In genomic region chr4:152257070-152257469, GRCm38 (mm10) we compare ENCODE assay signal across 9 mouse cellular contexts. TPM values are rescaled to one million over a fixed set of nuclear protein-coding genes. Genes with fewer than 3 reads are reported as not detected.
DNase-seq lines count a peak whose midpoint lies in the region; ATAC-seq and TF ChIP-seq lines count a peak whose summit lies in the region.
"Had no signal": no experiment of that assay in that cellular context is flagged by ENCODE, and none has a peak within 500 bp of the region (broad histone marks: within the 10 kb centered on the region; RNA-seq: fewer than 3 reads in every experiment).

No protein-coding gene starts in this region.

- WGBS in heart, embryonic 11.5 days (ENCODE audit: insufficient replicate concordance) = 20% methylated on average over 6 of the region's 6 CpGs
- 62% methylated on average over 6 of the region's 6 CpGs for WGBS in midbrain, postnatal 0 days

- H3K36me3 ChIP-seq in heart, embryonic 11.5 days (ENCODE audit: control insufficient read depth, insufficient read depth, low read length) = no peaks in the 10 kb centered on the region; the same call in 1 of the 2 replicates
- H3K36me3 ChIP-seq in midbrain, postnatal 0 days (ENCODE audit: insufficient read depth, low read length) = peaks cover 31% of the 10 kb centered on the region

- no peak for ATAC-seq in heart, embryonic 11.5 days (replicated peaks; ENCODE audit: insufficient number of reproducible peaks, low FRiP score, low TSS enrichment)
- ATAC-seq in midbrain, postnatal 0 days (ENCODE audit: low FRiP score) = no peak

- H3K27ac ChIP-seq in heart, embryonic 11.5 days (ENCODE audit: low read depth, low read length) = peak overlapping the region; percentile 55
- no peak overlapping the region for H3K27ac ChIP-seq in midbrain, postnatal 0 days (ENCODE audit: low read depth, low read length)

- H3K4me3 ChIP-seq in heart, embryonic 11.5 days (ENCODE audit: low read depth, low read length) = no peak overlapping the region
- no peak overlapping the region for H3K4me3 ChIP-seq in midbrain, postnatal 0 days (ENCODE audit: low read depth, low read length)

- peak; percentile 73 for DNase-seq in testis, postnatal 10 days (ENCODE audit: low spot score)
- DNase-seq in testis, postnatal 14 days (ENCODE audit: low spot score) = no peak
- peak; percentile 82 to 88 for DNase-seq in cerebellum, postnatal 25 days
- peak; percentile 72 to 80 for DNase-seq in left cerebral cortex, postnatal 36 days (ENCODE audit: low spot score in 2 of 2)
- DNase-seq in right cerebral cortex, postnatal 14 days = peak; percentile 83
- no peak for DNase-seq in neural tube, embryonic 10.5 days (ENCODE audit: extremely low spot score, low spot score)
- no peak for DNase-seq in midbrain, postnatal 0 days (ENCODE audit: low spot score)

- intact Hi-C loops in left cerebral cortex, postnatal 36 days (cut with DNase I) = no loop called here

- no peaks in the 10 kb centered on the region for H3K27me3 ChIP-seq in heart, embryonic 11.5 days (ENCODE audit: control insufficient read depth, insufficient read depth, low read length)
- no peaks in the 10 kb centered on the region for H3K27me3 ChIP-seq in midbrain, postnatal 0 days (ENCODE audit: insufficient read depth, low read length)

- no peak overlapping the region for H3K4me2 ChIP-seq in heart, embryonic 11.5 days
- H3K4me2 ChIP-seq in midbrain, postnatal 0 days (ENCODE audit: low read depth, low read length, poor library complexity, severe bottlenecking) = no peak overlapping the region

- TF ChIP-seq CTCF in midbrain, postnatal 0 days (IDR thresholded peaks at IDR 0.05) = no peak

- H3K4me1 ChIP-seq in heart, embryonic 11.5 days (ENCODE audit: control insufficient read depth, insufficient read depth, low read length) = peaks cover 64% of the 10 kb centered on the region
- H3K4me1 ChIP-seq in midbrain, postnatal 0 days (ENCODE audit: insufficient read depth, low read length) = 0 out of 2 replicates have a peak, but pooled peaks cover 1% of the 10 kb centered on the region

- H3K9ac ChIP-seq in heart, embryonic 11.5 days (ENCODE audit: low read depth, low read length) = no peak overlapping the region; the same call in 1 of the 2 replicates
- no peak overlapping the region for H3K9ac ChIP-seq in midbrain, postnatal 0 days (replicated peaks; ENCODE audit: low read length, poor library complexity, severe bottlenecking)

- H3K9me3 ChIP-seq in heart, embryonic 11.5 days (replicated peaks; ENCODE audit: control insufficient read depth, low read length) = no peaks in the 10 kb centered on the region
- no peaks in the 10 kb centered on the region for H3K9me3 ChIP-seq in midbrain, postnatal 0 days (ENCODE audit: low read length)

RNA-seq across cellular contexts. Expression of gene Gpr153, which starts 17.0 kb away (rescaled TPM):
- 7.8 and 9.0 TPM in 2 replicates for polyA plus RNA-seq in heart, embryonic 11.5 days (2014; fragmentation: Nextera tagmentation; extraction: Ambion mirVana)
- 10 to 100 TPM; 28.0 to 31.2 TPM for total RNA-seq in left cerebral cortex, postnatal 36 days (2021)
- total RNA-seq in midbrain, postnatal 0 days (2014; rRNA removed) = 138 and 149 TPM in 2 replicates
- 20.1 and 21.2 TPM in 2 replicates for polyA plus RNA-seq in midbrain, postnatal 0 days (2015; fragmentation: Nextera tagmentation; extraction: Ambion mirVana)

RNA-seq across cellular contexts. Expression of gene Hes3, which starts 34.4 kb away (rescaled TPM):
- polyA plus RNA-seq in heart, embryonic 11.5 days (2014; fragmentation: Nextera tagmentation; extraction: Ambion mirVana) = not detected in 2 replicates
- under 1 TPM in 1 of 2 experiments, not detected in 1; 0.35 TPM for total RNA-seq in left cerebral cortex, postnatal 36 days (2021)
- not detected in 2 replicates for total RNA-seq in midbrain, postnatal 0 days (2014; rRNA removed)
- polyA plus RNA-seq in midbrain, postnatal 0 days (2015; fragmentation: Nextera tagmentation; extraction: Ambion mirVana) = 0.19 and 0.36 TPM in 2 replicates
- polyA plus RNA-seq: limb, embryonic 11.5 days had no signal

RNA-seq across cellular contexts. Expression of gene Icmt, which starts 40.0 kb away (rescaled TPM):
- polyA plus RNA-seq in heart, embryonic 11.5 days (2014; fragmentation: Nextera tagmentation; extraction: Ambion mirVana) = 15.9 and 22.6 TPM in 2 replicates
- 10 to 100 TPM; 45.9 to 47.8 TPM for total RNA-seq in left cerebral cortex, postnatal 36 days (2021)
- total RNA-seq in midbrain, postnatal 0 days (2014; rRNA removed) = 34.6 and 38.9 TPM in 2 replicates
- polyA plus RNA-seq in midbrain, postnatal 0 days (2015; fragmentation: Nextera tagmentation; extraction: Ambion mirVana) = 15.7 and 17.9 TPM in 2 replicates

Comparison
In these comparisons a context has a peak if more than half of its experiments do, and no peak if none do; other contexts are left out.
1. DNase-seq: peak in testis, postnatal 10 days (single experiment), cerebellum, postnatal 25 days (2 of 2), left cerebral cortex, postnatal 36 days (2 of 2) and right cerebral cortex, postnatal 14 days (single experiment); none in testis, postnatal 14 days (single experiment), neural tube, embryonic 10.5 days (single experiment) and midbrain, postnatal 0 days (single experiment).